Mouse (Mus musculus) erythroblast, embryonic 14.5 days (primary cell): Measurements from ENCODE around the gene Abca9. TPM values are rescaled to one million over a fixed set of nuclear protein-coding genes. Genes with fewer than 3 reads are reported as not detected.

ENCODE experiments used
- H3K27me3 ChIP-seq: 2 replicates; pipeline ENCODE4 v1.6.1; 2012; ENCODE audit warnings: inconsistent platforms; ENCODE audit not compliant: control insufficient read depth
- H3K36me3 ChIP-seq: 2 replicates; pipeline ENCODE4 v1.6.1; 2012; ENCODE audit warnings: mild to moderate bottlenecking, inconsistent platforms; ENCODE audit not compliant: control insufficient read depth
- H3K4me1 ChIP-seq: 2 replicates; pipeline ENCODE4 v1.6.1; 2012; ENCODE audit warnings: inconsistent platforms; ENCODE audit not compliant: control insufficient read depth
- H3K4me3 ChIP-seq: replicated peaks from 2 replicates; pipeline ENCODE3; 2012; ENCODE audit warnings: moderate library complexity, mild to moderate bottlenecking, inconsistent platforms
- H3K9me3 ChIP-seq: 2 replicates; pipeline ENCODE4 v1.6.1; 2012; ENCODE audit warnings: low read length, inconsistent platforms, mixed read lengths; ENCODE audit not compliant: control insufficient read depth
- GATA1 ChIP-seq: IDR thresholded peaks from 2 replicates; pipeline ENCODE4 v1.6.1; 2012; ENCODE audit warnings: low read length, inconsistent platforms, mixed read lengths
- TAL1 ChIP-seq: IDR thresholded peaks from 3 replicates; pipeline ENCODE4 v1.6.1; 2012; ENCODE audit warnings: low read length, inconsistent platforms, mixed read lengths
- polyA plus RNA-seq: library from polyadenylated mRNA; stranded (reverse); fragments of >175 nt; gene quantifications from 2 replicates; pipeline ENCODE4 v1.2.3, GENCODE M21; 2012

Gene Abca9
- polyA plus RNA-seq, 1 experiment, result not detected

DNA sequence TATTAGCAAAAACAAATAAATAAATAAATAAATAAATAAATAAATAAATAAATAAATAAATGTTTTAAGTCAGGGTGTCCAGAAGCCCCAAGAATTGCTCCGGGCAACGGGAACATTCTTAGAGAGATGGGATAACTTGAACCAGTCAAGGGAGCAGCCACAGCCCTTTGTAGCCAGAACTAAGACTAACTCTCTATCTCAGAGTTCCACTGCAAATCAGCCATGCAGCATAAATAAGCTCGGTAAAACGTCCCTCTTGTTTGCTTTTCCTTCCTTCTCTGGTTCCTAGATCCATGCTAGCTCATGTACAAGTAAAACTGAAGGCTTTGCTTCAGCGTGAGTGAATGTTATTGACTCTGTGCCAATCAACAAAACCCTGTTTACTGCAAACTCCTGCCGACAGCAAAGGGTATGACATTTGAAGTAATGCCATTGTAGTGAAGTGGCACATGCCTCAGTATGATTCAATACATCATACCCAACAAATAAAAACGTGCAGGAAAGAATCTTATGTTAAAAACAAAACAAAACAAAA is 73.1 kb downstream of the Abca9 start:
- H3K4me1 ChIP-seq, result no peaks in the 10 kb centered on the region
- no peaks in the 10 kb centered on the region for H3K36me3 ChIP-seq
- H3K9me3 ChIP-seq, result no peaks in the 10 kb centered on the region
- no peaks in the 10 kb centered on the region for H3K27me3 ChIP-seq
- no peak for TF ChIP-seq GATA1
- TF ChIP-seq TAL1, result no peak
- no peak overlapping the region for H3K4me3 ChIP-seq

GRCm38 (mm10) chr11:110094236-110094635 is 73.8 kb downstream of the Abca9 start:
- Histone ChIP-seq H3K4me3 (no peak overlapping the region), H3K36me3 (no peaks in the 10 kb centered on the region), H3K9me3 (no peaks in the 10 kb centered on the region), H3K4me1 (no peaks in the 10 kb centered on the region), H3K27me3 (no peaks in the 10 kb centered on the region)
- TF ChIP-seq GATA1 (no peak), TAL1 (no peak)

- no peaks in the 10 kb centered on the region for H3K9me3 ChIP-seq
- no peaks in the 10 kb centered on the region for H3K4me1 ChIP-seq
- H3K36me3 ChIP-seq, result no peaks in the 10 kb centered on the region
- H3K4me3 ChIP-seq, result no peak overlapping the region
- TF ChIP-seq GATA1 (no peak), TAL1 (no peak)
- H3K27me3 ChIP-seq, result no peaks in the 10 kb centered on the region
These were observed 76.7 kb downstream of the Abca9 start for GRCm38 (mm10) chr11:110091328-110091727.

DNA sequence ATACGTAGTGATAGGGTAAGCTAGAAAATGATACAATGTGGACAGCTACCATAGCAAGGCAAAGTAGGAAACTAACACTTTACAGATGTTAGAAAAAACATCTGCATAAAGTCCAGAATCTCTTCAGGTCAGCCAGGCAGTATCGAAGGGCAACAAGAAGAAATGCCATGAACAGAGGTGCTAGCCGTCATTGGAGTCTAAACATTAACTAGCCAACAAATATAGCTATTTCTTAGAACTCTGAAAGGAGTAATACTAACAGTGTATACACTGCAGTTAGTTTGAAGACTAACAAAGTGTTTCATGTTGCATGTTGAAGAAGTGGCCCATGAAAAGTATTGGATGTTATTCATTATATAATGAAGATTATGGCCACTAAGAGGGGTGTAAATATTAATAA is 95.8 kb downstream of the Abca9 start:
- TF ChIP-seq TAL1 (no peak), GATA1 (no peak)
- Histone ChIP-seq H3K4me3 (no peak overlapping the region), H3K27me3 (no peaks in the 10 kb centered on the region), H3K9me3 (no peaks in the 10 kb centered on the region), H3K4me1 (no peaks in the 10 kb centered on the region), H3K36me3 (no peaks in the 10 kb centered on the region)

DNA sequence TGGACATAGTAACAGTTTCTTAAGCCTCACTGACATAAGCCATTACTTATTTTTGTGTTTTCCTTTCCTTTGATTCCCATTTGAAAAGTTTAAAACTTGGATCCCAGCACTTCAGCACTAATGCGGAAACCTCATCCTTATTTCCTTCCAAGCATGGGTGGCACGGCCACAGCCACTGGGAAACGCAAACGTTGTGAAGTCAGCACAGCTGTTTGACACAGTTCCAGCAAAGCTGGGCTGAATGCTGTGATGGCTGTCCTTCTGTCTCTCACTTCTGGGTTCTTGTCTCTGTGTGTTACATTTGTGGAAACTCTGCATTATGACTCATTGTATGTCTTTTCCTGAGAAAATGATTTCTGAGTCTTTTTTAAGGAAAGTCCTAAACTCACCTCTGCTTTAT is 107.0 kb downstream of the Abca9 start:
- no peak for TF ChIP-seq TAL1
- TF ChIP-seq GATA1, result no peak
- no peaks in the 10 kb centered on the region for H3K36me3 ChIP-seq
- H3K4me3 ChIP-seq, result no peak overlapping the region
- no peaks in the 10 kb centered on the region for H3K27me3 ChIP-seq
- H3K4me1 ChIP-seq, result no peaks in the 10 kb centered on the region
- no peaks in the 10 kb centered on the region for H3K9me3 ChIP-seq

DNA sequence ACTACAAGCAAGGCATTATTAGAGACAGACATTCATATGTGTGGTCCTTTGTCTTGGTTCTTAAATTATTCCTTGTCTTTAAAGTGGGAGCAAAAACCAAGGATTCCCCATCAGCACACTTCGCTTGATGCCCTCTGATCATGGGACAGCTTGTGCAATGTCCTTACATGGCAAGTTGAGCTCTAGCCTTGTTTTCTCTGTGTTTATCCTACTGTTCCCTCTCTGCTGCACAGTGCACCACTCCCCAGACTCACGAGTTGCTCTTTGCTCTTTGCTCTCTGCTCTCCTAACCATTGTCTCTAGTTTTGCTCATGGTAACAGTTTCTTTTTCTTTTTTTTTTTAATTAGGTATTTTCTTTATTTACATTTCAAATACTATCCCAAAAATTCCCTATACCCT is 107.9 kb downstream of the Abca9 start:
- no peak for TF ChIP-seq TAL1
- no peak for TF ChIP-seq GATA1
- Histone ChIP-seq H3K4me3 (no peak overlapping the region), H3K36me3 (no peaks in the 10 kb centered on the region), H3K4me1 (no peaks in the 10 kb centered on the region), H3K27me3 (no peaks in the 10 kb centered on the region), H3K9me3 (no peaks in the 10 kb centered on the region)

DNA sequence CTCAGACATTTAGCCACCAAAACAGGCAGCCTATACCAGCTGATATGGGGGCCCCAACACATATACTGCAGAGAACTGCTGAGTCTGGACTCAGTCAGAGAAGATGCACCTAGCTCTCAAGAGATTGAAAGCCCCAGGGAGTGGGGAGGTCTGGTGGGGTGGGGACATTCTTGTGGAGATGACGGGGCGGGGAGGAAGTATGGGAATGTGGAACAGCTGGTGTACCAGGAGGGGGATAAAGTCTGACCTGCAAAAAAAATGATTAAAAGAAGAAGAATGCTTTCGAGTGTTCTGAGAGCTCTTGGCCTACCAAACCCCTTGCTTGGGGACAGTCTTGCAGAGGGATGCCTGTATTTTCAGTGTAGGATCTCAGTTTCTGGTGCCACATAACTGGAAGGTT is 114.3 kb downstream of the Abca9 start:
- H3K4me1 ChIP-seq, result no peaks in the 10 kb centered on the region

More for the DNA sequence above, 114.3 kb downstream of the Abca9 start:
- H3K27me3 ChIP-seq, result no peaks in the 10 kb centered on the region
- H3K9me3 ChIP-seq, result no peaks in the 10 kb centered on the region
- H3K4me3 ChIP-seq, result no peak overlapping the region
- TF ChIP-seq TAL1 (no peak), GATA1 (no peak)
- no peaks in the 10 kb centered on the region for H3K36me3 ChIP-seq

Other genes with a start within 250 kb of the Abca9 start
- gene Abca8b, start 172.4 kb downstream of the Abca9 start, polyA plus RNA-seq, result not detected in 2 replicates
- 0.01 TPM in 1 of 2 replicates, not detected in the other for gene Abca8a, start 72.2 kb downstream of the Abca9 start, polyA plus RNA-seq
- gene Abca6, start 83.6 kb upstream of the Abca9 start, polyA plus RNA-seq, result not detected in 2 replicates
- not detected in 2 replicates for gene Abca5, start 169.5 kb upstream of the Abca9 start, polyA plus RNA-seq
- gene Map2k6, start 230.9 kb upstream of the Abca9 start, polyA plus RNA-seq, result not detected in 2 replicates